Mouse (Mus musculus) kidney, embryonic 15.5 days (tissue): ENCODE measurements around the gene Elovl2. TPM values are rescaled to one million over a fixed set of nuclear protein-coding genes. Genes with fewer than 3 reads are reported as not detected.

Experiments
- ATAC-seq: fragments of 200-750 bp; cut with Nextera tagmentation; replicated peaks from 2 replicates; pipeline ENCODE4 v1.8.0; 2017; ENCODE audit warnings: moderate TSS enrichment; ENCODE audit not compliant: low FRiP score
- H3K27ac ChIP-seq: fragments of 300-500 bp; sonication (generic); 2 replicates; pipeline ENCODE4 v1.5.1; 2015; ENCODE audit warnings: mild to moderate bottlenecking, inconsistent platforms
- H3K27me3 ChIP-seq: fragments of 300-500 bp; sonication (generic); 2 replicates; pipeline ENCODE4 v1.6.1; 2015; ENCODE audit warnings: inconsistent platforms
- H3K36me3 ChIP-seq: fragments of 300-500 bp; sonication (generic); 2 replicates; pipeline ENCODE4 v1.6.1; 2015; ENCODE audit warnings: inconsistent platforms
- H3K4me1 ChIP-seq: fragments of 300-500 bp; sonication (generic); 2 replicates; pipeline ENCODE4 v1.6.1; 2015; ENCODE audit warnings: inconsistent platforms
- H3K4me2 ChIP-seq: fragments of 300-500 bp; sonication (generic); 2 replicates; pipeline ENCODE4 v1.6.1; 2015; ENCODE audit warnings: moderate library complexity, mild to moderate bottlenecking, inconsistent platforms
- H3K4me3 ChIP-seq: fragments of 300-500 bp; sonication (generic); replicated peaks from 2 replicates; pipeline ENCODE4 v1.5.1; 2015; ENCODE audit warnings: mild to moderate bottlenecking, inconsistent platforms
- H3K9ac ChIP-seq: fragments of 300-500 bp; sonication (generic); 2 replicates; pipeline ENCODE4 v1.6.1; 2015; ENCODE audit warnings: mild to moderate bottlenecking, inconsistent platforms
- H3K9me3 ChIP-seq: fragments of 300-500 bp; sonication (generic); replicated peaks from 2 replicates; pipeline ENCODE4 v1.6.1; 2016; ENCODE audit warnings: inconsistent platforms
- WGBS: fragments of 180-500 bp; shearing (Covaris S2); methylation state at CpG from one replicate; pipeline ENCODE4 v1.1.7; 2015; ENCODE audit warnings: mixed read lengths; 5-methylcytosine and 5-hydroxymethylcytosine counted together
- polyA plus RNA-seq: library from polyadenylated mRNA; unstranded; fragments of >200 nt; fragmentation: Nextera tagmentation; extraction: Ambion mirVana; gene quantifications from 2 replicates; pipeline ENCODE4 v1.2.1, GENCODE M21; 2015

The Elovl2 gene
- polyA plus RNA-seq, 1 experiment from 2014 or later = 19.2 TPM

DNA sequence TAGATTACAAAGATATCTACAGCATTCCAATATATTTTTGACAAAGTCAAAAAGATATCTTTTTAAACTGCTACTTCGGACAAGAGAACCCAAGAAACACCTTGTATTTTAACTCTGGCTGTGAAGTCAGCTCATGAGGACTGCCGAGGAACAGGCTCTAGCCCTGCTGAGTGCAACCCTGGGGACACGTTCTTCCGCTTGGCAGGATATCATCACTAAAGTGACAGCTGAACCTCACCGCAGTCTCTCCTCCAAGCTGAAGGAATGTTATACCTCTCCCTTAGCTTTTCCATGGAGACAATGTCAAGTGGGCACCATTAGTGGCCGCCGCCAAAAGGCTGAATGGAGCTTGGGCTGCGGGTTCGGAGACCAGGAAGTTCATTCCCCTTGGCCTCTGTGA, 16.5 kb downstream of the Elovl2 start:
- no peak overlapping the region for H3K4me3 ChIP-seq
- H3K27ac ChIP-seq = no peak overlapping the region
- H3K9me3 ChIP-seq = no peaks in the 10 kb centered on the region
- H3K9ac ChIP-seq = no peak overlapping the region
- H3K36me3 ChIP-seq = no peaks in the 10 kb centered on the region
- H3K27me3 ChIP-seq = no peaks in the 10 kb centered on the region
- no peak overlapping the region for H3K4me2 ChIP-seq
- no peak for ATAC-seq
- 74% methylated on average over 9 of the region's 9 CpGs for WGBS
- no peaks in the 10 kb centered on the region for H3K4me1 ChIP-seq

DNA sequence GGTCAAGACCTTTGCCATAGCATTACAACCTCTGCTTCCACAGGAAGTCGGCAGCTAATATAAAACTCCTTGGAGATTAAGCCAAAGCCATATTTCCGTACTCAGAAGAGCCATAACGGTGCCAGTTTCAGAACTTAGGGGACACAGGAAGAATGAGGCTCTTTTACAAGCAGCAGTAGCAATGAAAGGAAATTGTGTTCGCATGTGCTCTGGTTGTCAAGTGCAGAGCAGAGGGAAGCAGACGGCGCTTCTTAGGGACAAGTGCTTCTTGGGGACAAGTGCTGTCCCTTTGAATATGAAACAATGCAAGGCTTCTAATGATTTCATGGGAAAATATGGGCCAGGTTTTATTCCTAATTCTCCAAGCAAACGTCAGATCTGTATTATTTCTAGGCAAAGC, 16.9 kb downstream of the Elovl2 start:
- WGBS = 61% methylated on average over 7 of the region's 7 CpGs
- Histone ChIP-seq H3K4me1 (no peaks in the 10 kb centered on the region), H3K4me3 (no peak overlapping the region), H3K9ac (no peak overlapping the region), H3K36me3 (no peaks in the 10 kb centered on the region), H3K9me3 (no peaks in the 10 kb centered on the region), H3K27ac (no peak overlapping the region), H3K27me3 (no peaks in the 10 kb centered on the region), H3K4me2 (no peak overlapping the region)
- ATAC-seq = no peak

DNA sequence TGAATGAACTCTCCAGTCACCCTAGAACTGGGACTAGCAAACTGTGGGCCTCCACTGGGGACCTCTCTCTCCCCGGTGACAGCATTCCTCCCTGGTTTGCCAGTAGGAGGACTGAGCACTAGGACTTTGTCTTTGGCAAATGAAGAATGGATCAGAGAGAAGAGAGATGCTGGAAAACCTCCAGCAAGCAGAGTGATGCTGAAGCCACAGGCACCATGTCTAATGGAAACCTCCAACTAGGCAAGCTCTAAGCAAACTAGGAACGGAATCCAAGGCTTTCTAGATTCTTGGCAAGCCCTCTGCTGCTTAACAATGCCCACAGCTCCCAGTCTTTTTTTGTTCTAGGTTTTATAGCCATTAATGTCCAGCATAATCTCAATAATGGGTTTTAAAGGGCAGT, 19.3 kb downstream of the Elovl2 start:
- H3K27ac ChIP-seq = no peak overlapping the region
- H3K36me3 ChIP-seq = no peaks in the 10 kb centered on the region
- H3K9me3 ChIP-seq = no peaks in the 10 kb centered on the region
- no peaks in the 10 kb centered on the region for H3K27me3 ChIP-seq
- no peak overlapping the region for H3K9ac ChIP-seq
- H3K4me2 ChIP-seq = no peak overlapping the region
- ATAC-seq = no peak
- WGBS = 83% methylated on average over 2 of the region's 2 CpGs
- peaks cover 8% of the 10 kb centered on the region for H3K4me1 ChIP-seq
- no peak overlapping the region for H3K4me3 ChIP-seq

DNA sequence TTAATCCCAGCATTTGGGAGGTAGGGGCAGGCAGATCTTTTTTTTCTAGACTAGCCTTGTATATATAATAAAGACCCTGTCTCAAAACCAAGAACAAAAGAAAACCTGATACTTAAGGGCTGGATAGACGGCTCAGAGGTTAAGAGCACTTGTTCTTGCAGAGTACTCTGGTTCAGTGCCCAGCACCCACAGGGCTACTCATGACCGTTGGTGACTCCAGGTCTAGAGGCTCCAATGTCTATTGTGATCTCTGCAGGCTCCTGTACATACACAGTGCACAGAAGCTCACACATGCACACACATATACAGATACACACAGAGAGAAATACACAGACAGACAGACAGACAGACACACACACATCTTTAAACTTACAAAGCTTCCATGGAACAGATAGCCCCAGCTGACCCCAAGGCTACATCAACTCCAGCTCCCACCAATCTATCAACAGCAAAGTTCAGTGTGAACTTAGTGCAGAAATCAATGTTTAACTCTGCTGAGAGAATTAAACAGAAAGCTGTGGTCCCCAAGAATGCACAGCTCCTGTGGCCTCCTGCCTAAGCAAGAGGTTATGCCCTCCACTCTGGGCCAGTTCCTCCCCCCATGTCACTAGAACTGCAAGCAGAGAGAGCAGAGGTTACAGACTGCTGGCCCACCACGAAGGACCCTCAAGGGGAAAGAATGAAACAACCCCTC, 24.4 kb downstream of the Elovl2 start:
- Histone ChIP-seq H3K4me3 (no peak overlapping the region), H3K27me3 (no peaks in the 10 kb centered on the region), H3K36me3 (no peaks in the 10 kb centered on the region), H3K4me2 (no peak overlapping the region), H3K9ac (no peak overlapping the region), H3K27ac (no peak overlapping the region), H3K9me3 (no peaks in the 10 kb centered on the region), H3K4me1 (peaks cover 11% of the 10 kb centered on the region)
- WGBS = 39% methylated on average over 3 of the region's 3 CpGs
- ATAC-seq = peak; percentile 25; the same call in 1 of the 2 replicates

DNA sequence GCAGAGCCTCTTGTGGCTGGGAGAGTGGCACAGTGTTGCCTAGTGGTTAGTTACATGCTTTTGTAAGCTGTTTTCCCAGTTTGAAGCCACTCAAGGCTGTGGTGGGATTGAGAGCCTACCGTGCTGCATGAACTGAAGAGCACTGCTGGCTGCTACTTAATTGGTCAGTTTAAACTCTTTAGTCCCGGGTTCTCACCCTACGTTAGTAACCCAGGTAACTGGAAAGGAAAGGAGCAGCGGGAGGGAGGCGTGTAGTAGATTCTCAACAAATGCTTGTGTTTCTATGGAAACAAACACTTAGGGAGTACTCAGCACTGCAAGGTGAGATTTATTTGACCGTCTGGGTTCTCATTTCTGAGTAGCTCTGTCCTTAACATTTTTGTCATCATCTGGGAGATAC, 32.3 kb downstream of the Elovl2 start:
- ATAC-seq = no peak
- Histone ChIP-seq H3K4me1 (no peaks in the 10 kb centered on the region), H3K27me3 (no peaks in the 10 kb centered on the region), H3K4me3 (no peak overlapping the region), H3K9ac (no peak overlapping the region), H3K4me2 (no peak overlapping the region), H3K9me3 (no peaks in the 10 kb centered on the region), H3K27ac (no peak overlapping the region), H3K36me3 (0 out of 2 replicates have a peak, but pooled peaks cover 4% of the 10 kb centered on the region)
- WGBS = 82% methylated on average over 6 of the region's 6 CpGs

DNA sequence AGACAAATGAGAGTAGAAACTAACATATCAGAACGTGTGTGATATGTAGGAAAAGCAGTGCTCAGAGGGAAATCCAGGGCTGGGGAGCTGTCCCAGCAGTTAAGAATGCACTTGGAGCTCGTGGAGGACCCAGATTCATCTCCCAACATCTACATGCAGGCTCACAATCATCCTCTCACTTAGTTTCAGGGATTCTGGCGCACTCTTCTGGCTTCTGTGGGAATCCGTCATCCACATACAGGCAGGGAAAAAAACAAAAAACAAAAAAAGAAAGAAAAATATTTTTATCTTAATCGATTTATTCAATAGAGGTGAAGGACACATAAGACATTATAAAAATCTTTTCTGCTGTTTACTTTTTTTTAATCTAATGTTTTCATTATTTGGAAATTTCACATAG, 61.8 kb downstream of the Elovl2 start:
- H3K4me1 ChIP-seq = no peaks in the 10 kb centered on the region
- WGBS = 53% methylated on average over 5 of the region's 5 CpGs
- H3K4me2 ChIP-seq = no peak overlapping the region
- no peaks in the 10 kb centered on the region for H3K9me3 ChIP-seq
- ATAC-seq = no peak
- H3K27ac ChIP-seq = no peak overlapping the region
- H3K4me3 ChIP-seq = no peak overlapping the region
- no peak overlapping the region for H3K9ac ChIP-seq
- H3K36me3 ChIP-seq = no peaks in the 10 kb centered on the region
- no peaks in the 10 kb centered on the region for H3K27me3 ChIP-seq

DNA sequence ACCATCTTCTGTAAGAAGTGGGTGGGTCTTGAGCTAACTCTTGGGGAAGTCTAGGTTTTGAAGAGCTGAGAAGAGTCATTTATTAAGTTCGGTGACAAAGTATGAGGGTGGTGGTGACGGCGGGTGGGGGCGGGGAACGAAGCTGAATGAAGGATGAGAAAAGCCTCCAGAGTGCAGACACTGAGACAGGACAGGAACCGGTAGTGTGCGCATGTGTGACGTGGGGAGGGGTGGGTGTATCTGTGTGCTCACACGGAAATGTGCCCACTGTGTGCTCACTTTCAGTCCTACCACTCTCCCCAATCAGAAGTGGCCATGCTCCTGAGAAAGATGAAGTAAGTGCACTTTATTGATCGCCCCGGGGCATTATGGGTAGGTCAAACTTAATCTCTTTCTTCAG, 67.1 kb downstream of the Elovl2 start:
- Histone ChIP-seq H3K36me3 (no peaks in the 10 kb centered on the region), H3K27ac (no peak overlapping the region), H3K9me3 (no peaks in the 10 kb centered on the region), H3K27me3 (no peaks in the 10 kb centered on the region), H3K9ac (no peak overlapping the region), H3K4me1 (no peaks in the 10 kb centered on the region), H3K4me3 (no peak overlapping the region), H3K4me2 (no peak overlapping the region)
- ATAC-seq = no peak
- 88% methylated on average over 11 of the region's 11 CpGs for WGBS

DNA sequence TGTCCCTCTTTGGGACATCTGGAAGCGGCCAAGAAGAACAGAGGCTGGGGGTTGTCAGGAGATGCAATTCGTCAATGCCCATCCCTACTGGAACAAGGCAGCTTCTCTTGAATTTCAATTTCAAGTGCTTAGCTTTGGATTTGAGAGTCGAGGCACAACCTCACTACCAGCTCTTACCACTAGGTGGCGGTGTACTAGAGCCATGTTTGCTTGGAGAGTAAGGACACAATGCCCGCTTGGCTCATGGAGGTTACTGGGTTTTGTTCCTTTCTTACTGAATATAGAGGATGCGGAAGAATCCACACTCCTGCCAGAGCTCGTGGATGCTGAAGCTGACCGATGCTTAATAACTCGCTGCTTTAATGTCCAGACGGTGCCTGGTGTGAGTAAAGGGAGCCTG, 73.9 kb downstream of the Elovl2 start:
- 76% methylated on average over 10 of the region's 10 CpGs for WGBS
- H3K4me3 ChIP-seq = no peak overlapping the region

DNA sequence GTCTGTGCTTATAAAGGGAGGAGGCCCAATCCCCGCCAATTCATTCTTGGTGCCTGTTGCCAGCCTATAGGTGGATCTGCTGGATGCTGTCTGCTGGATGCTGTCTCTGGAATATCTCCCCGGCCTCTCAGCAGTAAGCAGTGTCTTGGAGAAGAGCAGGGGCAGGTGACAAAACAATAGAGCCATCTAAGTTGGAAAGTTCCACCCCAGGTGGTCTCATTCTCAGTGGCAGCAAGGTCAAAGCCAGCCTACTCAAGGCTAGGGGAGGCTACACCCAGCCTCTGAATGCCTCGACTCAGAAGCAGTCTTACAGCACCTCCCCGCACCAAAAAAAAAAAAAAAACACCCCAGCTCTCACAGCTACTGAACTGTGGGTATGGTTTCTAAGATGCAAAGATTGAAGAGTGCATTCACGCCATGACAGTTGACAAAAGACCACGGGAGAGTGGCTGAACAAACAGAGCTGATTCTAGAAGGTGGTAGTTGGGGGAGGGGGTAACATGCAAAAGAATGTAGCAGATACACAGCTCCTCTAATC, 74.7 kb downstream of the Elovl2 start:
- no peak overlapping the region for H3K27ac ChIP-seq
- H3K4me1 ChIP-seq = no peaks in the 10 kb centered on the region
- no peak for ATAC-seq
- H3K36me3 ChIP-seq = no peaks in the 10 kb centered on the region
- no peaks in the 10 kb centered on the region for H3K9me3 ChIP-seq
- 73% methylated on average over 6 of the region's 6 CpGs for WGBS
- no peak overlapping the region for H3K4me3 ChIP-seq
- no peaks in the 10 kb centered on the region for H3K27me3 ChIP-seq
- no peak overlapping the region for H3K9ac ChIP-seq
- H3K4me2 ChIP-seq = no peak overlapping the region

More for the DNA sequence above, 73.9 kb downstream of the Elovl2 start:
- Histone ChIP-seq H3K27ac (no peak overlapping the region), H3K9ac (no peak overlapping the region), H3K9me3 (no peaks in the 10 kb centered on the region), H3K36me3 (no peaks in the 10 kb centered on the region), H3K4me2 (no peak overlapping the region), H3K27me3 (no peaks in the 10 kb centered on the region), H3K4me1 (no peaks in the 10 kb centered on the region)
- no peak for ATAC-seq

DNA sequence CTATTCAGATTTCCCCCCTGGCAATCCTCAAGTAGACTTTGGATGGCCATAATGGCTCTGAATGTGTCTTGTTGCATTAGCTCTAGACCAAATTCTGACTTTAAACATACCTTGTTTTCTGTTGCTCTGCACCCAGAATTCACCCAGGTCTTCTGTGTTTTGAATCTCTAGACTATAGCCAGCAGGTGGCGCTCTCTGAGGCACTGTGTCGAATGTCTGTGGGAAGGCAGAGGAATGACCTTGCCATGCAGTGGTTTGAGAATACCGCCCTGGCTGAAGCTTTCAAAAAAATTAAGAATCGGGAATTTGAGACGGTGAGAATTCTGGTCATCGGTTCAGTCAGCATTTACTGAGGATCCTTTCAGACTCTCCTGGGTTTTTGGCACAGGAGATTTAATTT, 85.3 kb downstream of the Elovl2 start:
- 7% methylated on average over 6 of the region's 6 CpGs for WGBS
- Histone ChIP-seq H3K9me3 (no peaks in the 10 kb centered on the region), H3K9ac (no peak overlapping the region), H3K4me2 (no peak overlapping the region), H3K27ac (no peak overlapping the region), H3K4me1 (no peaks in the 10 kb centered on the region), H3K27me3 (peaks cover 3% of the 10 kb centered on the region; the same call in 1 of the 2 replicates), H3K4me3 (no peak overlapping the region), H3K36me3 (no peaks in the 10 kb centered on the region)
- ATAC-seq = no peak

Other genes starting within 250 kb of the Elovl2 start
- gene Pak1ip1, start 219.4 kb downstream of the Elovl2 start, polyA plus RNA-seq = 67.8 and 68.5 TPM in 2 replicates
- gene Tmem14c, start 204.1 kb downstream of the Elovl2 start, polyA plus RNA-seq = 207 and 214 TPM in 2 replicates
- 0.75 and 0.85 TPM in 2 replicates for gene Mak, start 140.7 kb downstream of the Elovl2 start, polyA plus RNA-seq
- gene Gcm2, start 109.4 kb downstream of the Elovl2 start, polyA plus RNA-seq = not detected in 2 replicates
- not detected in 2 replicates for gene Sycp2l, start 106.1 kb downstream of the Elovl2 start, polyA plus RNA-seq
- gene Smim13, start 29.4 kb upstream of the Elovl2 start, polyA plus RNA-seq = 10.1 and 10.7 TPM in 2 replicates
- gene Gm17364, start 53.6 kb upstream of the Elovl2 start, polyA plus RNA-seq = not detected in 2 replicates